Mouse (Mus musculus) adrenal gland, postnatal 10 days (tissue): ENCODE data around the gene Setx. TPM values are rescaled to one million over a fixed set of nuclear protein-coding genes. Genes with fewer than 3 reads are reported as not detected.

Experiments used
- DNase-seq: peaks from one replicate; pipeline ENCODE4 v3.0.0; 2021; ENCODE audit warnings: mixed read lengths
- total RNA-seq, 2 experiments: library from RNA; stranded (reverse); gene quantifications; 2 replicates each; pipeline ENCODE4 v1.2.3; 2021

Setx gene
- total RNA-seq, 2 experiments from 2014 or later, result 32.9 to 36.0 TPM

GRCm38 (mm10) chr2:29135161-29135560 lies 11.2 kb downstream of the Setx start:
- no peak for DNase-seq

DNA sequence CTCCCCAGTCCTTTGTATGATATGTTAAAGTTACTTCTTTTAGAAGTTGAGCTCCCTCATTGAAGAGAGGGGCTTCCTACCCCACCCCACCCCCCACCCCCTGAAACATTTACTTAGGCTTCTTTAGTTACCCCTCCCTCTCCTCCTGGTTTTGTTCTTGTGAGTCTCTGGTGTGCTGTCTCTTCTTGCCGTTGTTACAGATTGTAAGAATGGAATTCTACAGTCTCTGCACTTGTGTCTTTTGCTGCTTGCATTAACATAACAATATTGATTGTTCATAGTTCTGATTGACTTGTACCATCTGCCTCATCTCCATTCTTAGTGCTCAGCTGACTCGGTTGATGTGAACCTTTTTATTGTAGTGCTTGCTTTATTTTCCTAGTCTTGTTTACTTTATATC lies 28.0 kb downstream of the Setx start:
- no peak for DNase-seq

DNA sequence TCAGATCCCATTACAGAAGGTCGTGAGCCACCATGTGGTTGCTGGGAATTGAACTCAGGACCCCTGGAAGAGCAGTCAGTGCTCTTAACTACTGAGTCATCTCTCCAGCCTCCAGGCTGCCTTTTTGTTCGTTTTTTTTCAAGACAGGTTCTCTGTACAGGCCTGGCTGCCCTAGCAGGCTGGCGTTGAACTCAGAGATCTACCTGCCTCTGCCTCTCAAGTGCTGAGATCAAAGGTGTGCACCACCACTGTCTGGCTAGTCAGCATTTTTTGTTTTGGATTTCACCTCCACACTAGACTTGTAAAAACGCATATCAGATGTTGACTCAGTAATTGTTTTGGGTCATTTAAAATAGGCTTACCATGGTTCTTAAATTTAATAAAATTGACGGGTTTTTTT lies 44.1 kb downstream of the Setx start:
- DNase-seq, result no peak

- DNase-seq, result no peak
Observed at GRCm38 (mm10) chr2:29174887-29175286, 50.9 kb downstream of the Setx start.

- no peak for DNase-seq
Observed at GRCm38 (mm10) chr2:29179810-29180209, 55.8 kb downstream of the Setx start.

GRCm38 (mm10) chr2:29181111-29181510 lies 57.1 kb downstream of the Setx start:
- DNase-seq, result no peak

DNA sequence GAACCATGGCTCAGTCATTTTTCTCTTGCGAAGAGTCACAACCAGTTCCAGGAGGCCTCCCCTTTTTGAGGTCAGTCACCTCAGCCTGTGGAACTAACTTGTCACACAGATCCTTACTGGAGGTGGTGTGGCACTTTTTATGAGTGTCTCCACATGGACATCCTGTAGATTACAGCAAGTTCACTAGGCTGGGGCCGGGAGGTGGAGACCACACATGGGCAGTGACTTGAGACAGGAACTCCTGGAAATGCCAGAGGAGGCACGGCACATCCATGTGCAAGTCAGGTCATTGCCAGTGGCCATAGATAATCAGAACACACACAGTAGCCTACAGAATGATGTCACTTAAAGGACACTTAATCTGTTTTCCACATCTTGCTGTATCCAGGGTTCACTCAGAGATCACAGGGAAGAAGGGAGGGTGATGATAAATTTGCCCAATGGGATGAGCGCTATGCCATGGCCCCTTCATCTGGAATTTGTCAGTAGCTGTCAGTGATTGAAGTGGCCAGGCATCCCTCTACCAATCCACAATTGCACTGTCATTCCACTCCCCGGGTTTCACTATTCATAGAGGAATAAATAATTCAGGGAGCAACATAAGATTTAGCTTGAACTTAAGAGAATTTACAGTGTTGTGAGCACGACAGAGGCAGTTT lies 59.4 kb downstream of the Setx start:
- no peak for DNase-seq

- DNase-seq, result no peak
Observed at GRCm38 (mm10) chr2:29186209-29186608, 62.2 kb downstream of the Setx start.

DNA sequence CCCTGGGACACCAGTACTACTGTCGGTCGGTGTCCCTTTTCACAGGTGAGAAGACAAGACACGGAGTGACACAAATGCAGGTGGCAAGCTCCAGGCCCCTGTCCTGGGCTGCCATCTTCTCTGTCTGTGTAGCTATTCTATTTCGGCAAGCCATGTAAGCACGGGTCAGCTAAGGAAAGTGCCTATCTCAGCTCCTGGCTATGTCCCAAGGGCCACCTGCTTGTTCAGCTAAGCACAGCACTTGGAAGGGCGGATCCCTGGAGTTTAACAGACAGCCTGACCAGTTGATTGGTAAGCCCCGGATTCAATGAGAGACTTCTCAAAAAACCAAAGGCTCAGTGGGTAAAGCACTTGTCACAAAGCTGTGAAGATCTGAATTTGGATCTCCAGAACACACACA lies 66.4 kb downstream of the Setx start:
- no peak for DNase-seq

- DNase-seq, result no peak
Observed at GRCm38 (mm10) chr2:29191216-29192215, 67.5 kb downstream of the Setx start.

DNA sequence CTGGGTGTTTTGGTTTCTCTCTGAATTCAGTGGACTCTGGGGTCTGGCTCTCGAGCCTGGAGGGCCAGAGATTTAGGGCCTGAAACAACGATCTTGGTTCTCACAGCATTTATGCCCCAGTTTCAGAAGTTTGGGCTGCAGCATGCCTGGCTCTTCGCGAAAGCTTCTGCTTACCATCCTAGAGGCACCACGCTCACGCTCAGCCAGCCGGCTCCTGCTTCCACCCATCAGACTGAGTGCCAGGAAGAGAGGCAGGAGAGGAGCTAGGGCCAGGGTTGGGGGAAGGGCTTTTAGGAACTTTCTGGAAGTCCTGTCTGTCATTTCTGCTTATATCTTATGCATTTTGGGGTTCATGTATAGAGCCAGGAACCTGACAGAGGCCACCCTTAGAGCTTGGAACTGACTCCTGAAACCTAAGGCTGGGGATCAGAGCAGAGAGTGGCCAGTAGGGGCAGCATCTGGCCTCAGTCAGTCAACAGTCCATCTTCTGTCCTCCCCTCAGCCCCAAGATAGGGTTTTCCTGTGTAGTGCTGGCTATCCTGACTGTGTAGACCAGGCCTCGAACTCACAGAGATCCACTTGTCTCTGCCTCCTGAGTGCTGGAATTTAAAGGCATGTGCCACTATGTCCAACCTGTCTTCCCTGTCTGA lies 68.8 kb downstream of the Setx start:
- DNase-seq, result no peak

DNA sequence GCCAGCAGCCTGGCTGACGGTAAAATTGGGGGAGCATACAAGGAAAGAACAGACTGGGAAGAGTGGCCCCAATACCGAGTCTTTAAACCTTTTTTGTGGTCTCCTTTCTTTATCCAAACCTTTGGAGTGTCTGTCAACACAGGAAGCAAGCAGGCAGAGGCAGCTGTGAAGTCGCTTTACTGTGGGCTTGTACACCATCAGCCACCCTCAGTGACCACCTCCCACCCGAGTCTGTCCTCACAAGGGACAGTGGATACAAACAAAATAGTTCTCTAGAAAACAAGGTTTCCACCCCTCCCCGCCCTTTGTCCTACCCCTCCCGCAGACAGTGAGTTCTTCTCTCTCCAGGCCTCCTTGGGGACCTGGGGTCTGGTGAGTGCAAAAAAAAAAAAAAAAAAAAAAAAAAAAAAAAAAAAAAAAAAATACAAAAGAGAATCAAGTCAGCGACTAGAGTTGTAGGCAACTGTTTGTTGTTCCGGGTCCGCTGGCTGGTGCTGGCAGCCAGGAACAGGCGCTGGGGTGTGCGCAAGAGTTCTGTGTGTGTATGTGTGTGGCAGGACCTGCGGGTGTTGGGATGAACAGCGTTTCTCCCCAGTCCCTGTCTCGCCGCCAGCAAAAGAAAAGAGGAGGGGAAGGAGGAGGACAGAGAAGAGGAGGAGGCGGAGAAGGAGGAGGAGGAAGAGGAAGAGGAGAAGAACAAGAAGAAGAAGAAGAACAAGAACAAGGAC lies 70.0 kb downstream of the Setx start:
- no peak for DNase-seq

DNA sequence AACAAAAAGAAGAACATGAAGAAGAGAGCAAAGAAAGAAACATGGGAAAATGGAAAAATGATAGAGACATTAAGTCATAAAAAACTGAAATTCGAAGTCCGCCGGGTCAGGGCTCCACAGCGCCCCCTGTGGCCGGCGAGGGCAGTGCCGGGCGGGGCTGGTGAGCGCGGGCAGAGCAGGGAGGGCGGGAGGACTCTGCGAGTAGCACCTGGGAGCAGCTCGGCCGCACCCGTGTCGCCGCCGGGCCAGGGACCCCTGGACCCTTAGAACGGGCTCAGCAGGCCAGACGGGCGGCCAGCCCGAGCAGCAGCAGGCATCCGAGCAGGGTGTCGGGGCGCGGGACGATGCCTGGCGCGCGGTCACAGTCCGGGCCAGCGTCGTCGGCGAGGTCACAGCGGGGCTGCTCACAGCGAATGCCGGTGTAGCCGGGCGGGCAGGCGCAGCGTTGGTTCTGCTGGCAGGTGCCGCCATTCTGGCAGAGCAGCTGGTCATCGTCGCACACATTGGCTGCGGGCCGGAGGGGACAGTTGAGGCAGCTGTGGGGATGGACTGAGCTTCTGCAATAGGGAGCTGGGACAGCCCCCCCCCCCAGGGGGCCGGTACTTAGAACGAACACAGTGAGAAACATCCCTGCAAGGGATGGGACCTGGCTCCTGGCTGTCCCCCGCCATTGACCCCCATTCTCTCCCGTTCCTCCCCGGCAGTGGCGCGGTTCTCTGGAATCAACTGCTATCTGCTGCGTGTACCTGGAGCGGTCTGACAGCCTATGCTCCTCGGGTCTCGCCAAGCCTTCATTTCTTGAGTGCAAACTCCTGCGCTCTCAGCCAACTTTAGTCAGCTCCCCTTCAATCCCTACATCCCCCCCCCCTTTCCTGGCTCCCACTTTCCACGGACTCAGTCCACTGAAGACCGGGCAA lies 70.8 kb downstream of the Setx start:
- DNase-seq, result peak; percentile 94

DNA sequence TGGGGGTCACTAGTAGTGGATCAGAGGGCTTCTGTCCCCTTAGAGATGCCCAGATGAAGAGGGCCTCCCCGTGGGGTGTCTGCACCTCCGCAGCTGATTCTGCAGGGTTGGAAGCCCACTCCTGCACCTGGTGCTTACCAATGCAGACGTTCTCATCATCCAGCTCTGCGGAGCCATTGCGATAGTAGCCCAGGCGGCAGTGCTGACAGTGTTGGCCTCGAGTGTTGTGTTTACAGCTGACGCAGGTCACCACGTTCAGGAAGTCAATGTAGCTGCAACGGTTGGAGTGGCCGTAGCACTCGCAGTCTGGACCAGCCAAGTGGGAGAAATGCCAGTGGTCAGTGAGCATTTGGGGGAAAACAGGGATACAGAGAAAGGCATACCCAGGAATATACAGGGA lies 72.9 kb downstream of the Setx start:
- no peak for DNase-seq

- DNase-seq, result peak; percentile 57
Observed at GRCm38 (mm10) chr2:29198446-29198845, 74.5 kb downstream of the Setx start.

DNA sequence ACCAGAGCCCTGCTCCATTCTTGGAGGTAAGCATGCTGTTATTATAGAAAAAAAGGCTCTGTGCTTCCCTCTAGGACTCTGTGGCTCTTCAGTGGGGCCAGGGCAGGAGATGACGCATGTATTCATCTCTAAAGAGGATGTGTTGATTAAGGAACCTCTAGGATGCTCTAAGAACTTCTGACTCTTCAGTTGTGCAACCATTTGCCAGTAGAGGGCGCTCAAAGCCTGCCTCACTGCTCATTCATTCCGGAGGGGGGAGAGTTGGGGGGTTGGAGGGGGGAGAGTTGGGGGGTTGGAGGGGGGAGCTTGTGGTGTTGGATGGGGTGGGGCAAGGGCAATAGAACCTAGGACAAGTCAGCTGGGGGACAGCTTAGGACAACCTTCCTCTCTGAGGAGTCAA lies 75.9 kb downstream of the Setx start:
- peak; percentile 70 for DNase-seq

DNA sequence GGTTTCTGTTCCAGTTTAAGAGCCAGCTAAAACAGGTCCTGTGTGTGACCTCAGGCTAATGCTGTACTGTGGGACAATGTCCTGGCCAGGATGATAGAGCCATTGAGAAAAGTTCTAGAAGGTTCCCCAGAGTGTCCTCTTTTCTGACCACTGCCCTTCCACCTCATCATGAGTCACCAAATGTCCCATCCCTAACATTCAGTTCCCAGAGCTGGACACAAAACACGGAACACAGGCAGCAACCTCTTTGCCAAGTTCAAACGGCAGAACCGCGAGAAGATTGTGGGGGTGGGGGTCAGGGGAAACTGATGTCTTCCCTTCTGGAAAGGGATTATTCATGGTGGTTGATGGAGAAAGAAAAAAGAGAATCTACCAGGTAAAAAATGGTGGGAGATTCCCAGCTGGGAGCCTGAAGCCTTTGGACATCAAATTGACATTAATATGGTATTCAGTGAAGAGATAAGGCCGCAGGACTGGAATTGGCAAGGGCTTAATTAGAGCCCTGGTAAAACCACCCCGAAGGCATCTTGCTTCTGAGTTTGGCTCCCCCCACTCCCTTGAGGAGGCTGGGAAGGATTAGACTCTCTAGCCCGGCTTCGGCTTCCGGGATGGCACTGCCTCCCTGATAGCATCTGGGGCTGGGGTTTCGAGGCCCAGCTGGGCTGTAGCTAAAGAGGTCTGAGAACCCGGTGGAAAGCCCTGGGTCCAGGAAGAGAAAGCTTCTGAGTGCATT lies 77.4 kb downstream of the Setx start:
- DNase-seq, result no peak

GRCm38 (mm10) chr2:29206156-29206555 lies 82.2 kb downstream of the Setx start:
- no peak for DNase-seq

- DNase-seq, result peak; percentile 78
Observed at GRCm38 (mm10) chr2:29216286-29217012, 92.5 kb downstream of the Setx start.

- peak; percentile 49 for DNase-seq
Observed at GRCm38 (mm10) chr2:29217042-29217441, 93.1 kb downstream of the Setx start.
